Mouse (Mus musculus) brown adipose tissue, adult 24 weeks (tissue): ENCODE data around the gene Spag5. TPM values are rescaled to one million over a fixed set of nuclear protein-coding genes. Genes with fewer than 3 reads are reported as not detected.
A peak's percentile ranks its signal among the peaks of the same experiment; 100 is the strongest.

ENCODE experiments used
- H3K27ac ChIP-seq: fragments of 200-500 bp; replicated peaks from 2 replicates; pipeline ENCODE4 v1.5.1; 2012; ENCODE audit warnings: low read depth, mild to moderate bottlenecking, low read length
- H3K4me1 ChIP-seq: fragments of 200-500 bp; 2 replicates; pipeline ENCODE4 v1.6.1; 2012; ENCODE audit warnings: low read length, mixed read lengths; ENCODE audit not compliant: control insufficient read depth, insufficient read depth, insufficient read length
- H3K4me3 ChIP-seq: fragments of 200-500 bp; 2 replicates; pipeline ENCODE4 v1.5.1; 2012; ENCODE audit warnings: low read depth, mild to moderate bottlenecking, low read length, moderate library complexity; ENCODE audit not compliant: insufficient read depth
- polyA plus RNA-seq: library from polyadenylated mRNA; stranded (reverse); fragments of >200 nt; gene quantifications from 2 replicates; pipeline ENCODE4 v1.2.4, GENCODE M21; 2012; ENCODE audit not compliant: missing spikeins, insufficient read depth, insufficient read length

The Spag5 gene
- polyA plus RNA-seq, 1 experiment: 0.87 TPM

DNA sequence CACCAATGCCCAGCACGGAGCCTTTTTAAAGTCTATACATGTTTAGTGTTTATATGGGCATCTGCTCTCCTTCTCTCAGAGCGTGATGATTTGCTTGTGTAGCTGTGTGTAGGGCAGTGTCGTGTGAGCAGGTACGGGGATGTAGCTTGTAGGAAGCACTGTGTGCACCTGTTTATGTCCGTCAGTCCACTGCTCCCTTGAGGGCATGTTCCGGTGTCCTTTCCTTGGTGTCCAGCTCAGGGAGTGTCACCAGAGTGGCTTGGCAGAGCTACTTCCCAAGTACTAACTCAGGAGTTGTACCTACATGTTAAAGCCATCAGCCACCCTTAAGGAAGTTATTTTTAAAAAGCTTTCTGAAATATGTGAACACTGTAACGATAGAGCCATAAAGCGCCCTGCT is 35.7 kb downstream of the Spag5 start:
- H3K4me3 ChIP-seq: no peak overlapping the region
- H3K27ac ChIP-seq: no peak overlapping the region
- no peaks in the 10 kb centered on the region for H3K4me1 ChIP-seq

DNA sequence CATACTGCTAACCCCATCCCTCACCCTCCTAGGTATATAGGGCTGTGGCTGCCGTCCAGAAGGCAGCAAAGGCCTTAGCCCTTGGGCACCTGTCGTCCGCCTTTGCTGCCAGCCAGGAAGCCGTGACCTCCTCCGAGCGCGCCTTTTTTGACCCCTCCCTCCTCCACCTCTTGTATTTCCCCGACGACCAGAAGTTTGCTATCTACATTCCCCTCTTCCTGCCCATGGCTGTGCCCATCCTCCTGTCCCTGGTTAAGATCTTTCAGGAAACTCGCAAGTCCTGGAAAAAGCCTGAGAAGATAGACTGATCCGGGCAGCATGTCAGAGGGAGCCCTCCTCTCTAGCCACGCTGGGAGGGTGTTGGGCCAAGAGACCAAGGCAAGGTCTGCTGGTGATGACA is 40.4 kb downstream of the Spag5 start:
- H3K4me1 ChIP-seq: peaks cover 22% of the 10 kb centered on the region
- H3K4me3 ChIP-seq: no peak overlapping the region
- no peak overlapping the region for H3K27ac ChIP-seq

- H3K4me1 ChIP-seq: peaks cover 28% of the 10 kb centered on the region
- H3K27ac ChIP-seq: peak within 1 kb of the TSS; percentile 33
- H3K4me3 ChIP-seq: peak within 1 kb of the TSS; percentile 72
Observed at GRCm38 (mm10) chr11:78343381-78344327, 42.3 kb downstream of the Spag5 start, which contains the start of gene Unc119. Gene Unc119, plus strand, starts transcription at chr11:78343482.

- Histone ChIP-seq H3K4me3 (peak overlapping the region; percentile 72), H3K27ac (peak overlapping the region; percentile 66), H3K4me1 (peaks cover 28% of the 10 kb centered on the region)
Observed at GRCm38 (mm10) chr11:78344328-78344889, 43.1 kb downstream of the Spag5 start.

GRCm38 (mm10) chr11:78344890-78345715 is 43.8 kb downstream of the Spag5 start:
- Histone ChIP-seq H3K4me3 (peak overlapping the region; percentile 72; the same call in 1 of the 2 replicates), H3K4me1 (peaks cover 32% of the 10 kb centered on the region)

DNA sequence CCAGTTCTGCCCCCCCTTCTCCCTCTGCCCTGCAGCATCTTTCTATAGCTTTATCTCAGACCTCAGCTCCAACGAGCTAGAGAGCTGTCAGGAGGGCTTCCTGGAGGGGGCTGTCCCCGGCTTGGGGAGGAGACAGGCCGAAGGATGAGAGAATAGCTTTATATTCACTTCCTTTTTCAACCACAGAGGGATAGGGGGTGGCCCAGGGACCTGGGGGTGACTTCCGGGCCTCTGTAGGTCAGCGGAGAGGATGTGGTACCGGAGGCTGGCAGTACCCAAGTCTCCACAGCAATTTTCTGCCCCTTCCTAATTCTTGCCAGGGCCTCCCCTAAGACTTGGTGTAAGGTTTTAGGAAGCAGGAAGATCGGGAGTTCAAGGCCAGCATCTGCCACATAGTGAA is 44.5 kb downstream of the Spag5 start:
- peaks cover 32% of the 10 kb centered on the region for H3K4me1 ChIP-seq
- H3K27ac ChIP-seq: peak overlapping the region; percentile 66
- H3K4me3 ChIP-seq: no peak overlapping the region

More at GRCm38 (mm10) chr11:78344890-78345715, 43.8 kb downstream of the Spag5 start:
- H3K27ac ChIP-seq: peak overlapping the region; percentile 66

DNA sequence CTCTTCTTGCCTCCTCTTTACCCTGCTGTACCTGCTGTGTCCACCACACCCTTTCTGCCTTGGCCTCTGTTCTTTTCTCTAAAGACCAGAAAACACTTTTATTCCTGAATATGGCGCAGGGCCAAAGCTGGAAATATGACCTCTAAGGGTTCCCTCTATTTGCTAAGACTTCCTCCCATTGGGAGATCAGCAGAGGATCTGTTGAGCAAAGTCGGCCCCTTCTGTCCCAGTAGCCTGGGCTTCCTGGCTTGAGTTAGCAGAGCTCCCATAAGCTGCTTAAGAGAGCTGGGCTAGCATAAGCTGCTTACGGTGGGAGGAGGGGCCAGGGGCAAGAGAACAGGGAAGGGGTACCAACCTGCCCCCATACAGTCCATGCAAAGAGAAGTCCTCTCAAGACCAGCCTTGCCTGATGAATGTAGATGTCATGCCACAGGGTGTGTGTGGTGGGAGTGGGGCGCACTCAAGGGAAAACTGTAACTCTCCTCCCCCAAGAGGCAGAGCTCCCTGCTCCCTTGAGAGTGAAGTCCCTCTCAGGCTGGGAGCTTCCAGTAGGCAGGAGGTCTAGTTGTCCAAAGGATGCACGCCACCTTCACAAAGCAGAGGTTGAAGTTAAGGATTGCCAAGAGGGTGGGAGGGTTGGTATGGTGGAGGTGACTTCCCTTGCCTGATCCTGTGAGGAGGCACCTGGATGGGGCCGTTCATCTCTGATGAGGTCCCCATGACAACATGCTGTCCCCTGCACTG is 45.2 kb downstream of the Spag5 start:
- no peak overlapping the region for H3K4me3 ChIP-seq
- peak overlapping the region; percentile 66 for H3K27ac ChIP-seq
- peaks cover 32% of the 10 kb centered on the region for H3K4me1 ChIP-seq

DNA sequence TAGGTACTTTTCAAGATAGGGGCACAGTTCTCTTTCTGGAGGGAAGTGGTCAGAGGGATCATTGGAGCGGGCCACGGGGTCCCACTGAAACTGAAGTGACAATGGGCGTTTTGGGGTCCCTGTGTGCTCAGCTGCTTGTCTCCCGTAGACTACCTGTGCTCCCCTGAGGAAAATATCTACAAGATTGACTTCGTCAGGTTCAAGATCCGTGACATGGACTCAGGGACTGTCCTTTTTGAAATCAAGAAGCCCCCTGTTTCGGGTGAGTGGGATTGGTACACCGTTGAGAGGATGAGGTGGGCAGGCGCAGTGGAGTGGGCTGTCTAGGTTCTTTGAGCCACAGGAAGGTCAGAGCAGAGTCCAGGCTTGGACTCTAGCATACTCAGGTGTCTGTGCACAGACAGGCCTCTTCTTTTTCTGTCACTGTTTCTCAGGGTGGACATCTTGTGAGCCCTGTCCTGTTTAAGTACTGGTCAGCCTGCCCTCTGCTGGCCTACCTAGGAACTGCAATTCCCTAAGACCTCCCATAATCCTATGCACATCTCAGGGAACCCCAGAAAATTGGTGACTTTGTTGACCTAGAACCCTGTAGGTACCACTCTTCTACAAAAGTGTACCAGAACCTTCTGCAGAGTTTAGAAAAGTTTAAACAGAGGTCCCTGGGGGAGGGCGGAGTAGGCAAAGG is 45.9 kb downstream of the Spag5 start:
- Histone ChIP-seq H3K4me1 (peaks cover 32% of the 10 kb centered on the region), H3K4me3 (no peak overlapping the region), H3K27ac (no peak overlapping the region)

- H3K4me1 ChIP-seq: peaks cover 32% of the 10 kb centered on the region
- H3K4me3 ChIP-seq: no peak overlapping the region
- H3K27ac ChIP-seq: no peak overlapping the region
Observed at GRCm38 (mm10) chr11:78347908-78348307, 46.6 kb downstream of the Spag5 start.

- Histone ChIP-seq H3K27ac (no peak overlapping the region), H3K4me1 (peaks cover 34% of the 10 kb centered on the region), H3K4me3 (no peak overlapping the region)
Observed at GRCm38 (mm10) chr11:78348474-78348873, 47.1 kb downstream of the Spag5 start.

GRCm38 (mm10) chr11:78349441-78350358 is 48.4 kb downstream of the Spag5 start:
- peak overlapping the region; percentile 51 for H3K27ac ChIP-seq

DNA sequence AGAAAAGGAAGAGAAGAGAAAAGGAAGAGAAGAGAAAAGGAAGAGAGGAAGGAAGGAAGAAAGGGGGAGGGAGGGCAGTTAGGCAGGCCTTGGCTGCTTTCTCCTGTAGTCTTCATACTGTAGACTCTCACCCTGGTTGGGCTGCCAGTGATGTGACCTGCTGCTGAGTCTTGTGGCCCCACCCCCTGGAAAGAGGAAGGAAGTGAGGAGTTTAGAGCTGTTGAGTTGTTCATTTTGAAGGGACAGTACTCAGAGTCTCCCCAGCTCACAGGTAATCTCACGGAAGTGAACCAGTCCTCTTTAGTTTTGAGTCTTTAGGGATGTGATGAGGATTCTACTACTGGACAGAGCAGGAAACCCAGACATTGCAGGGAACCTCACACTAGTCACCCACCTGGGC is 51.8 kb downstream of the Spag5 start:
- no peak overlapping the region for H3K27ac ChIP-seq
- no peak overlapping the region for H3K4me3 ChIP-seq
- peaks cover 7% of the 10 kb centered on the region; the same call in 1 of the 2 replicates for H3K4me1 ChIP-seq

More at GRCm38 (mm10) chr11:78349441-78350358, 48.4 kb downstream of the Spag5 start:
- no peak overlapping the region for H3K4me3 ChIP-seq
- peaks cover 30% of the 10 kb centered on the region for H3K4me1 ChIP-seq

- no peak overlapping the region for H3K4me3 ChIP-seq
- H3K4me1 ChIP-seq: peaks cover 4% of the 10 kb centered on the region; the same call in 1 of the 2 replicates
- no peak overlapping the region for H3K27ac ChIP-seq
Observed at GRCm38 (mm10) chr11:78354905-78355304, 53.6 kb downstream of the Spag5 start.
